Mouse (Mus musculus): Measurements from ENCODE around the gene Smarcb1. TPM values are rescaled to one million over a fixed set of nuclear protein-coding genes. Genes with fewer than 3 reads are reported as not detected.

The Smarcb1 gene
- polyA plus RNA-seq, 1 experiment from 2014 or later: 295 TPM

DNA sequence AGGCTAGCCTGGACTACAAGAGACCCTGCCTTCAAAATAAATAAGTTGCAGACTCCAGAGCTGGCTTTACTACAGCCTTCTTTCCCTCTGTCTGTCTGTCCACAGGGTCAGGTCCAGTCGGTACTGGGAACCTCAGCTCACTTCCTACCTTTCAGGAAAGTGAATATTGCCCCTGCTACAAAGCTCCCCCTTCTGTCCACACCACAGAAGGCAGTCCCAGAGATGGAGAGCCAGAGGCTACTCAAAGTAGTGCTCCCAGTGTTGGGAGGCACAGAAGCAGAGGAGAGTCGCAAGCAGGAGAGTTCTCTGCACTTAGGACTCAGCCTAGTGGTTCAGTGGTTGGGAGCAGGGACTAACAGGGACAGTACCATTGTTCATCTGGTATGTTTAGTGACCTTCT is 2.9 kb upstream of the Smarcb1 start:
- H3K9ac ChIP-seq (ENCODE audit: low read length): no peak overlapping the region
- 70% methylated on average over 2 of the region's 2 CpGs for WGBS
- no peak overlapping the region for H3K4me3 ChIP-seq (ENCODE audit: low read depth, low read length)
- H3K4me2 ChIP-seq (ENCODE audit: low read depth, low read length, severe bottlenecking): no peak overlapping the region
- ATAC-seq (replicated peaks; ENCODE audit: low FRiP score): no peak
- H3K27me3 ChIP-seq (ENCODE audit: control insufficient read depth, insufficient read depth, low read length): no peaks in the 10 kb centered on the region
- H3K27ac ChIP-seq (ENCODE audit: low read depth, low read length): no peak overlapping the region
- no peak for DNase-seq (ENCODE audit: low spot score)
- H3K9me3 ChIP-seq (ENCODE audit: control insufficient read depth, low read length): no peaks in the 10 kb centered on the region
- no peaks in the 10 kb centered on the region; the same call in 1 of the 2 replicates for H3K36me3 ChIP-seq (ENCODE audit: control insufficient read depth, insufficient read depth, low read length)
- peaks cover 3% of the 10 kb centered on the region; the same call in 1 of the 2 replicates for H3K4me1 ChIP-seq (replicated peaks; ENCODE audit: control insufficient read depth, insufficient read depth, low read length)

DNA sequence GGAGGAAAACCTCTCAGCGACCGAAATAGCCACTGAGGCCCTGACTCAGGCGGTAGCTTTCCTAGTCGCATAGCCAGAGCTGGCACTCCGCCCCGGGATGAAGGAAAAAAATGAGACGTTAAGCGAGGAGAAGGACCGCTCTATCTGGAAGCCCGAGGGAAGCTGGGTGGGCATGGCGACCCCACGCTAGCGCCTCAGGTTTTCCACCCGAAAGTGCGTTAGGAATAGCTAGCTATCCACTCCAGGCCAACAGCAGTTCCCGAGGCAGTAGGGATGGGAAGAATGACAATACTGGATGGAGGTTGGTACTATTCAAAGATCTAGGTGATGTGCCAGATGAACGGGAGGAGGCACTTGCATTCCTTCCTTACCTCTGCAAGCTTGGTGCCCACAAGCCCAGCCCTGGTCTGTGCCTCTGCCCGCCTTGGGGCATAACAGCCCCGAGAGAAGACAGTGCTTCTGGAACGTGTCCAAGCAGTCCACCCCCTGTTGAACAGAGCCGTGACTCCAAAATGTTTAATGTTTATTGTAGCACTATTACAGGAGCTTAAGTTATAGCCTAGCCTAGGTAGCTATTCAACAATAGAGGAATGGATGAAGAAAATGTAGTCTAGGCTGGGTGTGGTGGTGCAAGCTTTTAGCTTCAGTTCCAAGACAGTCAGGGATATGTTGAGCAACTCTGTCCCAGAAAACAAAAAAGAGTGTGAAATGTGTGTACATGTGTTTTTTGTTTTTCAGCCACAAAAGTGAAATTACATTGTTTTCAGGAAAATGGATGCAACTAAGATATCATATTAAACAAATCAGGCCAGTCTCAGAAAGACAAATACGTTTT is 526 bp upstream of the Smarcb1 start:
- peak overlapping the region; percentile 78 for H3K4me3 ChIP-seq (ENCODE audit: low read depth, low read length)
- no peaks in the 10 kb centered on the region; the same call in 1 of the 2 replicates for H3K36me3 ChIP-seq (ENCODE audit: control insufficient read depth, insufficient read depth, low read length)
- H3K9me3 ChIP-seq (ENCODE audit: control insufficient read depth, low read length): no peaks in the 10 kb centered on the region
- no peaks in the 10 kb centered on the region for H3K27me3 ChIP-seq (ENCODE audit: control insufficient read depth, insufficient read depth, low read length)
- H3K27ac ChIP-seq (ENCODE audit: low read depth, low read length): peak overlapping the region; percentile 92
- H3K4me1 ChIP-seq (replicated peaks; ENCODE audit: control insufficient read depth, insufficient read depth, low read length): peaks cover 3% of the 10 kb centered on the region; the same call in 1 of the 2 replicates
- ATAC-seq (replicated peaks; ENCODE audit: low FRiP score) (peak; percentile 40; the same call in 1 of the 2 replicates), DNase-seq (ENCODE audit: low spot score) (no peak)
- peak overlapping the region; percentile 96 for H3K9ac ChIP-seq (ENCODE audit: low read length)
- H3K4me2 ChIP-seq (ENCODE audit: low read depth, low read length, severe bottlenecking): peak overlapping the region; percentile 77
- WGBS: 7% methylated on average over 22 of the region's 22 CpGs

DNA sequence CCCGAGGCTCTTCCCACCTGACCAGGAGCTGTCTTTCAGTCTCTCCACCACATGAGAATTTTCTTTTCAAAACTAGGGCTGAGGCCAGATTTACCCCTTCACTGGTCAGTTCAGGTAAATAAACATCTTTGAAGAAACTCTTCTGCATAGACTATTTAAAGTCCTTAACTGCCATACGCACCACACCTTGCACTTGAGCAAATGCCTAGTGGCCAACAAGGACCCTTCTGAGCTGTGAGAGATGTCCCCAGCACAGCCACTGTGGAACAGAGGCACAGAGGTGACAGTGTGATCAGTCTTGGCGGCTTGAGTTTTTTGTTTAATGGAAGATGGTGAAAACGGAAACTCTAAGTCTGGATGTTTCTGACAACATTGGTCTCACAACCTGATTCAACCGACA is 2.4 kb downstream of the Smarcb1 start:
- Histone ChIP-seq H3K27me3 (ENCODE audit: control insufficient read depth, insufficient read depth, low read length) (no peaks in the 10 kb centered on the region), H3K27ac (ENCODE audit: low read depth, low read length) (no peak overlapping the region), H3K9ac (ENCODE audit: low read length) (no peak overlapping the region), H3K4me3 (ENCODE audit: low read depth, low read length) (no peak overlapping the region), H3K36me3 (ENCODE audit: control insufficient read depth, insufficient read depth, low read length) (peaks cover 5% of the 10 kb centered on the region; the same call in 1 of the 2 replicates), H3K9me3 (ENCODE audit: control insufficient read depth, low read length) (no peaks in the 10 kb centered on the region), H3K4me2 (ENCODE audit: low read depth, low read length, severe bottlenecking) (no peak overlapping the region), H3K4me1 (replicated peaks; ENCODE audit: control insufficient read depth, insufficient read depth, low read length) (peaks cover 3% of the 10 kb centered on the region; the same call in 1 of the 2 replicates)
- no peak for ATAC-seq (replicated peaks; ENCODE audit: low FRiP score)
- WGBS: 87% methylated on average over 5 of the region's 5 CpGs
- DNase-seq (ENCODE audit: low spot score): no peak

DNA sequence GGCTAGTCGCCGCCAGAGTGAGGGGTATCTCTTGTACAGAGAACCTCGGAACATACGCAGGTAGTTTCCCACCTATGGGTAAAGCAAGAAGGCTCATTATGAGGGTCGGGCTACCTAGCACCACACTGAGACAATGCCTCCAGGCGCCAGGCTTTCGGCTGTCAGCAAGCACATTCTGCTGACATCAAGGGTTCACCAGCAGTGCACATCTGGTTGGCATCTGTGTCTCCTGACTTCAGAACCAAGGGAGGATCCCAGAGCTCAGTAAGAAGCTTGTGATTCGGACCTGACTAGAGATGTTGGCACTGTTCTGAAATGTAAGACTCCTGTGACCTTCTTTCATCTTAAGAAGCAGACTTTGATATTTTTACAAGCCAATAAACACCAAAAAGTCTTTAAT is 4.6 kb downstream of the Smarcb1 start:
- H3K4me3 ChIP-seq (ENCODE audit: low read depth, low read length): no peak overlapping the region
- no peaks in the 10 kb centered on the region for H3K9me3 ChIP-seq (ENCODE audit: control insufficient read depth, low read length)
- no peak overlapping the region for H3K27ac ChIP-seq (ENCODE audit: low read depth, low read length)
- peaks cover 5% of the 10 kb centered on the region; the same call in 1 of the 2 replicates for H3K36me3 ChIP-seq (ENCODE audit: control insufficient read depth, insufficient read depth, low read length)
- ATAC-seq (replicated peaks; ENCODE audit: low FRiP score): no peak
- H3K27me3 ChIP-seq (ENCODE audit: control insufficient read depth, insufficient read depth, low read length): no peaks in the 10 kb centered on the region
- H3K9ac ChIP-seq (ENCODE audit: low read length): no peak overlapping the region
- H3K4me2 ChIP-seq (ENCODE audit: low read depth, low read length, severe bottlenecking): no peak overlapping the region
- DNase-seq (ENCODE audit: low spot score): no peak
- H3K4me1 ChIP-seq (replicated peaks; ENCODE audit: control insufficient read depth, insufficient read depth, low read length): peaks cover 3% of the 10 kb centered on the region; the same call in 1 of the 2 replicates
- WGBS: 72% methylated on average over 8 of the region's 8 CpGs

DNA sequence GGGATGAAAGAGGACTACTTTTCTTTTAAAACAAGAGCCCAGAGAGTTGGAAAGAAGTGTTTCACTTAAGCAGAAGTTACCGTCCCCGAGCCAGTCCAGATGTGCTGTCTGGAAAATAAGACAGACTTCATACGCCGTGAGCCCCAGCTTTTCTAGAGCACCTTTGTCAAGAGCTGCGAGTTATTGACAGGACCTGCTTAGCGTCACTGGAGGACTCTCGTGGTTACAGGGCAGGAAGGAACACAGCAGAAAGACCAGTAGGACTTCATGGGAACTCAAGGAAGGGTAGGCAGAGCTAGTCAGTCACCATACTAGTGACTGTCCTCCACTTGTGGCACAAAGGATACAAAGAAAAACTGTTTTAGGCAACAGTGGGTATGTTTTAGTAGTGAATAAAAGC is 5.9 kb downstream of the Smarcb1 start:
- DNase-seq (ENCODE audit: low spot score): no peak
- Histone ChIP-seq H3K4me1 (replicated peaks; ENCODE audit: control insufficient read depth, insufficient read depth, low read length) (peaks cover 2% of the 10 kb centered on the region; the same call in 1 of the 2 replicates), H3K27ac (ENCODE audit: low read depth, low read length) (no peak overlapping the region), H3K9me3 (ENCODE audit: control insufficient read depth, low read length) (no peaks in the 10 kb centered on the region), H3K4me3 (ENCODE audit: low read depth, low read length) (no peak overlapping the region), H3K4me2 (ENCODE audit: low read depth, low read length, severe bottlenecking) (no peak overlapping the region), H3K36me3 (ENCODE audit: control insufficient read depth, insufficient read depth, low read length) (peaks cover 12% of the 10 kb centered on the region; the same call in 1 of the 2 replicates), H3K27me3 (ENCODE audit: control insufficient read depth, insufficient read depth, low read length) (no peaks in the 10 kb centered on the region), H3K9ac (ENCODE audit: low read length) (no peak overlapping the region)
- 97% methylated on average over 7 of the region's 7 CpGs for WGBS
- no peak for ATAC-seq (replicated peaks; ENCODE audit: low FRiP score)

DNA sequence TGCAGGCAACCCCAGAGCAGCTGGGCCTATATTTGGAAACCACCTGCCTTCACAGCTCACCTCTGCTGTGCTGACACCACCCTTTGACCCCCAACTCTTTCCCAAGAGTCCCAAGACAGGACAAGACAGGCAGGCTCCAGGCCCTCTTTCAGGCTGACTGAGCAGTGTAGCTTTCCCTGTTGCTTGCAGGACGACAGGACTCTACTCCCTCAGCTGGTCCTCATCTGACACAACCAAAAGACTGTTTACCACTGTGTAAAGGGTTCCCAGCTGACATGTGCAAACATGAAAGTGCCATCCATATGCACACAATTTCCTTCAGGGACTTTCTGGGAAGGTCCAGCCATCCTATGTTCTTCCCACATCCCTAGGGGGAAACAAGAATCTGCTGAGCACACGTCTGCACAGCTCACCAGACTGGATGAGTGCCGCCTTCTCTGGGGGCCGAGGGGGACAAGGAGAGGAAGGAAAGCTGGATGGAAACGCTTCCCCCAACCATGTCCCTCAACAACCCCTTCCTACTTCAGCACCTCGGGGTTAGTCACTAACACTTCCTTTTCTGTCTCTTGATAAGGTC is 8.3 kb downstream of the Smarcb1 start:
- H3K9me3 ChIP-seq (ENCODE audit: control insufficient read depth, low read length): no peaks in the 10 kb centered on the region
- peaks cover 15% of the 10 kb centered on the region; the same call in 1 of the 2 replicates for H3K36me3 ChIP-seq (ENCODE audit: control insufficient read depth, insufficient read depth, low read length)
- 87% methylated on average over 6 of the region's 6 CpGs for WGBS
- H3K9ac ChIP-seq (ENCODE audit: low read length): no peak overlapping the region
- no peak overlapping the region for H3K4me2 ChIP-seq (ENCODE audit: low read depth, low read length, severe bottlenecking)
- H3K4me1 ChIP-seq (replicated peaks; ENCODE audit: control insufficient read depth, insufficient read depth, low read length): no peaks in the 10 kb centered on the region
- no peak overlapping the region for H3K27ac ChIP-seq (ENCODE audit: low read depth, low read length)
- H3K27me3 ChIP-seq (ENCODE audit: control insufficient read depth, insufficient read depth, low read length): no peaks in the 10 kb centered on the region
- no peak for DNase-seq (ENCODE audit: low spot score)
- H3K4me3 ChIP-seq (ENCODE audit: low read depth, low read length): no peak overlapping the region
- ATAC-seq (replicated peaks; ENCODE audit: low FRiP score): no peak

DNA sequence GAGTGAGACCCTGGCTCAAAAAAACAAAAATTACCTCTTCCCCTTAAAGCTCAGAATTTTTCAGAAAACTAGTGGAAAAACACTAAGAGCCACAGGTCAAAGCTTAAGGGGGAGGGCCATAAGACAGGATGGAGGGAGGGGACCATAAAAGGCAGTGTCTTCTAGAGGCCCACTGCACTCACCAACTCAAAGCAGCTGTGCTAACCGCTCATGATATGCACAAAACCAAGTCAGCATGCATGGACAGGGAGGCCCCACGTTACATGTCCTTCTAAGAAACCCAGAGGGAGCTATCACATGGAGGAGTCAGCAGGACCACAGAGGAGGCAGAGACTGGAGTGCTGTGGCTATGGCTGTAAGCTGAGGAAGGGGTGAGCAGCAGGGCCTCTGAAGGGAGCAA is 10.7 kb downstream of the Smarcb1 start:
- Histone ChIP-seq H3K4me1 (replicated peaks; ENCODE audit: control insufficient read depth, insufficient read depth, low read length) (no peaks in the 10 kb centered on the region), H3K4me3 (ENCODE audit: low read depth, low read length) (no peak overlapping the region), H3K9me3 (ENCODE audit: control insufficient read depth, low read length) (no peaks in the 10 kb centered on the region), H3K9ac (ENCODE audit: low read length) (no peak overlapping the region), H3K4me2 (ENCODE audit: low read depth, low read length, severe bottlenecking) (no peak overlapping the region), H3K27ac (ENCODE audit: low read depth, low read length) (no peak overlapping the region), H3K36me3 (ENCODE audit: control insufficient read depth, insufficient read depth, low read length) (peaks cover 20% of the 10 kb centered on the region; the same call in 1 of the 2 replicates), H3K27me3 (ENCODE audit: control insufficient read depth, insufficient read depth, low read length) (no peaks in the 10 kb centered on the region)
- ATAC-seq (replicated peaks; ENCODE audit: low FRiP score) (no peak), DNase-seq (ENCODE audit: low spot score) (no peak)
- 88% methylated on average over 2 of the region's 2 CpGs for WGBS

DNA sequence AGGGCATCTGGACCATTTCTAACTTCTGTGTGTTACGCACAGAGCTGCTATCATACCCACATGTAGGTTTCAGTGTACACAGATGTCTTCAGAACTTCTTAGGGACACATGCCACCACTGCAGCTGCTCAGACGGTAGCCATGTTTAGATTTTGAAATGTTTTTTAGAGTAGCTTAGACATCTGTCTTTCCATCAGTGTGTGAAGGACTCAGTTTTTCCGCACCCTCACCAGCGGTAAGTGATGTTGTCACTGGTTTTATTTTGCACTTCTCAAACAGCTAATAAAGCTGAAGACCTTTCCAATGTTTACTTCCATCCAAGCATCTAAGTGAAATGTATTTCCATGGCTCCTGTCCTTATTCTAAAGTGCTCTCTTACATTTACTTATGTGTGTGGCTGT is 14.5 kb downstream of the Smarcb1 start:
- no peak overlapping the region for H3K4me3 ChIP-seq (ENCODE audit: low read depth, low read length)
- no peak overlapping the region for H3K4me2 ChIP-seq (ENCODE audit: low read depth, low read length, severe bottlenecking)
- peaks cover 30% of the 10 kb centered on the region for H3K36me3 ChIP-seq (ENCODE audit: control insufficient read depth, insufficient read depth, low read length)
- no peak for DNase-seq (ENCODE audit: low spot score)
- H3K9me3 ChIP-seq (ENCODE audit: control insufficient read depth, low read length): no peaks in the 10 kb centered on the region
- no peaks in the 10 kb centered on the region for H3K27me3 ChIP-seq (ENCODE audit: control insufficient read depth, insufficient read depth, low read length)
- H3K9ac ChIP-seq (ENCODE audit: low read length): no peak overlapping the region
- no peak for ATAC-seq (replicated peaks; ENCODE audit: low FRiP score)
- H3K27ac ChIP-seq (ENCODE audit: low read depth, low read length): no peak overlapping the region
- 91% methylated on average over 4 of the region's 4 CpGs for WGBS
- no peaks in the 10 kb centered on the region for H3K4me1 ChIP-seq (replicated peaks; ENCODE audit: control insufficient read depth, insufficient read depth, low read length)
